Mouse (Mus musculus) layer of hippocampus, adult 2 months (tissue): Measurements from ENCODE around the gene Myl6. TPM values are rescaled to one million over a fixed set of nuclear protein-coding genes. Genes with fewer than 3 reads are reported as not detected.
A peak's percentile ranks its signal among the peaks of the same experiment; 100 is the strongest.
"Not testable (repeated sequence)": the region's sequence is repeated elsewhere in the genome, so short reads cannot be mapped to it uniquely, and the experiment has no call there.

Experiments
- DNase-seq, 2 experiments: peaks; one replicate each; pipeline ENCODE4 v3.0.0; 2022; ENCODE audit warnings: low spot score in 2 of 2
- H3K27ac ChIP-seq: fragments of 200-600 bp; 2 replicates; pipeline ENCODE4 v1.8.1; 2022
- H3K4me3 ChIP-seq: fragments of 200-600 bp; 2 replicates; pipeline ENCODE4 v1.8.1; 2022; ENCODE audit warnings: mild to moderate bottlenecking
- CTCF ChIP-seq: fragments of 200-600 bp; conservative IDR thresholded peaks from 2 replicates; pipeline ENCODE4 v1.8.1; 2022; ENCODE audit warnings: antibody characterized with exemption, mild to moderate bottlenecking, moderate library complexity
- total RNA-seq, 2 experiments: library from RNA; stranded (reverse); gene quantifications; 2 replicates each; pipeline ENCODE4 v1.2.3; 2021

Myl6 gene
- total RNA-seq, 2 experiments from 2014 or later, result 519 to 544 TPM

DNA sequence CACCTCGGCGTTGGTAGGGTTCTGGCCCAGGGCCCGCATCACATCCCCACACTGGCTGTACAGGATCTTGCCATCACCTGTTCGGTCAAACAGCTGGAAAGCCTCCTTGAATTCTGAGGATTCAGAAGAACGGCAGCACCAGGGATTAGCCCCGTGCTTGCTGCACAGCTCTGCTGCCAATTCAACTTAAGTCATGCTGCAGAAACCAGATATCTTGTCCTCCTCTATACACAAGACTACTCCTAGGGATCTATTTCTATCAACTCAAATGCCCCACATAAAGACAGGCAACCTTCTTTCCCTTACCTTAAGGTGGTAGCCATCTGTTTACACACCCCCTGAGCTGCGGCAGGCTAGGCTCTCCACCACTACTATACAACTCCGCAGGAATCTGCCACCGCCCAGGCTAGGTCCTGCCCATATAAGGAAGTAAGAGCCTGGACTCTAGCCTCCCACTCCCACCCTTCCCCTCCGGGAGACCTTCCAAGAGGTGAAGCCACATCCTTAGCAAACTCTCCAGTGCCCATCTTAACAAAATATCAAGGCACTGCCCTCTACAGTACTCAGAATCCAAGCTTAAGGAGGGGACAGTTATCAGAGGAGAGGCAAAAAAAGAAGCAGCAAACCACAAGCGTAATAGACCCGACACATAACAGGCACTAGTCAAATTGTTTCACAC, 1.2 kb downstream of the Myl6 start:
- no peak for TF ChIP-seq CTCF
- peak in 1 of 2 experiments; percentile 36 for DNase-seq
- Histone ChIP-seq H3K27ac (peak overlapping the region; percentile 96), H3K4me3 (peak overlapping the region; percentile 97)

DNA sequence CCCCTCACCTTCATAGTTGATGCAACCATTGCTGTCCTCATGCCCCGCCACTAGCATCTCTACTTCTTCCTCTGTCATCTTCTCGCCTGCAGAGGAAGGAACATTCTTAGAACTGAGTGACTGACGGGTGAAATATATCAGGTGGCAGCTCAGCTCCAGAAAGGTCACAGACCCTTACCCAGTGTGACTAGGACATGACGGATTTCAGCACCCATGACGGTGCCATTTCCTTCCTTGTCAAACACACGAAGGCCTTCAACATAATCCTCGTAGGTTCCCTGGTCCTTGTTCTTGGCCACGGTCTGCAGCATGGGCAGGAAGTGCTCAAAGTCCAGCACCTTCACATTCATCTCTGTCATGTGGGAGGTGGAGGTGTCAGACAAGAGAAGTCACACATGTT, 1.9 kb downstream of the Myl6 start:
- H3K27ac ChIP-seq, result peak overlapping the region; percentile 96
- H3K4me3 ChIP-seq, result peak overlapping the region; percentile 97
- not testable (repeated sequence) for DNase-seq

DNA sequence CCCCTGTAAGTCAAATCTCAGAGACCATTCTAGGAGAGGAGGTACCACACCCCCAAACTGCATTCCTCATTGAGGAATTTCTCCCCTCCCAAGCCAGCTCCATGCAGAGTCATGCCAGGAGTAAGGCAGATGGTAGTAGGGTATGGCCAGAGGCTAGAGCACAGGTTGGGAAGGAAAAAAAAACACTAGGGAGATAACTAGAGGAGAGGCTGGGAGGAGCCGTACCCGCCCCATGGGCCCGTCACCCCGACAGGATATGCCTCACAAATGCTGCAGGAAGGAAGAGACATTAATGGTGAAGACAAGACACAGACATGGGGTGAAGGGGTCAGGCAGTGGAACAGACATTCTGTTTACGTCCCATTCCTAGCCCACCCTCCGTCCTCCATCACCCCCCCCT, 2.5 kb downstream of the Myl6 start:
- no peak for DNase-seq
- no peak for TF ChIP-seq CTCF
- H3K4me3 ChIP-seq, result peak overlapping the region; percentile 97
- H3K27ac ChIP-seq, result peak overlapping the region; percentile 96

DNA sequence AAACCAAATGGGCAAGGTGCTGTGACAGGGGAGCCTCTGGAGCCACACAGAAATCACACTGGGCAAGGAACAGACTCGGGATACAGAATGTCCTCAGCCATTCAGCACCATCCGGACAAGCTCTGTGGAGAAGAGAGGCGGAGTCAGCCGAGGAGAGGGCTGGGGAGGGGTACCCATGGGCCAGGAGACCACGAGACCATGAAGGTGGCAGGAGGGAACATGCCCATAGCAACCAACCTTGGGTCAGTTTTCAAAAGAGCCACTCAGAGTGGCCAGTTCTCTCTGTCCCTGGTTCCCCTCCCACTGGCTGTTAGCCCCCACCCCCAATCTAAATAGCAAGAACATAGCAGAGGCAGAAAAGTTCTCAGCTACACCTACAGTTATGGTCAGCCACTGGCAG, 3.0 kb downstream of the Myl6 start:
- Histone ChIP-seq H3K27ac (peak overlapping the region; percentile 96), H3K4me3 (peak overlapping the region; percentile 97; the same call in 1 of the 2 replicates)
- no peak for TF ChIP-seq CTCF
- no peak for DNase-seq

DNA sequence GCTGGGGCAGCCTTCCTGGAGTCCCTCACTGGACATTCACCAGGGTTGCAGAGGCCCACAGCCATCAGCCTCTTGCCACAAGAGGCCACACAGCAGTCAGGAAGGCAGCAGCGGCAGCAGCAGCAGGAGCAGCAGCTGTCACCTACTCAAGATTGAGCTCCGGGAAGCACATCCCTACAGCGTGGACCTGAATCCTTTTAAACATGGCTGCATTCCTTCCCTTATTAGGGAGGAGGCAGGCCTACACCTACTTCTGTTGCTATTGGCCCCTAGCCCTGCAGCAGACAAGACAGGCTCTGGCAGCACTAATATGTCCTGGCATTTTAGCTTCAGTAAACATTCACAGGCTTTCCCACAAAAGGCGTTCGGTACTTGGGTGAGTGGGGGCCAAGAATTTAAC, 3.7 kb downstream of the Myl6 start:
- Histone ChIP-seq H3K27ac (peak overlapping the region; percentile 96), H3K4me3 (peak overlapping the region; percentile 22; the same call in 1 of the 2 replicates)
- peak in 1 of 2 experiments; percentile 35 for DNase-seq
- TF ChIP-seq CTCF, result no peak

DNA sequence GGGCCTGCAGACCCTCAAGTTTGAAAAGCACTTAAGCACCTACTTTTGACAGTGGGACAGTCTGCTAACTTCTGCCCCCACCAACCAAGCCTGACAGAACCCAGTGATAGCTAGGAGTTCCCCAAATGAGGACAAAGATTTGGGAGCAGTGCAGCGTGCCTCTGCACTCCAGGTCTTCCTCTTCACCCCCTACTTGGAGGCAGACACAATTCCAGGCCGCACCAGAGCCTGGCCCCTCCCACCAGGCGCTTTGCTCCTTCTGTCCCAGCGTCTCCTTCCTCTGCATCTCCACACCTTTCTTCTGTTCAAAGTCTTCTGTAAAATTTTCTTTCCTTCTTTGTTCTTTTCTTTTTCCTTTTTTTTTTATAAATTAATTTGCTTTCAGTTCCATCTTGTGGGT, 4.2 kb downstream of the Myl6 start:
- DNase-seq, result no peak
- Histone ChIP-seq H3K27ac (peak overlapping the region; percentile 96), H3K4me3 (peak overlapping the region; percentile 22; the same call in 1 of the 2 replicates)
- TF ChIP-seq CTCF, result no peak

DNA sequence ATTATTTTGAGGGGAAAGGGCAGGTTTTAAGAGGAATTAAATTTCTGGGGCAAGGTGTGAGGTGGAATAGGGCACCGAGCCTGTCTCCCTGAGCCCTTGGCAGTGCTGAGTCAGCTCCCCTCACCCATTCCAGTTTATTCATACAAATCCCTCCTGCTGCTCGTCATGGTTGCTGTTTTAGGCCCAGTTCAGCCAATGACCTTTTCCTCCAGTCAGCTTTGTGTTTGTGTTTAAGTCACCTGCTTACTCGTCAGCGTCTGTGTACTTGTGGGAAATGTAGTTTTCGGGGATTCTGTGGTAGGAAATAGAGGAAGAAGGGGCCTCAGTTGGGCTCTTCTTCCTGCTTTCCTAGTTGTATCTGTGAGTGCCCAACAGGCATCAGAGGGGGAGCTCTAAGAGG, 4.6 kb downstream of the Myl6 start:
- Histone ChIP-seq H3K27ac (peak overlapping the region; percentile 96), H3K4me3 (no peak overlapping the region)
- DNase-seq, result no peak
- no peak for TF ChIP-seq CTCF

DNA sequence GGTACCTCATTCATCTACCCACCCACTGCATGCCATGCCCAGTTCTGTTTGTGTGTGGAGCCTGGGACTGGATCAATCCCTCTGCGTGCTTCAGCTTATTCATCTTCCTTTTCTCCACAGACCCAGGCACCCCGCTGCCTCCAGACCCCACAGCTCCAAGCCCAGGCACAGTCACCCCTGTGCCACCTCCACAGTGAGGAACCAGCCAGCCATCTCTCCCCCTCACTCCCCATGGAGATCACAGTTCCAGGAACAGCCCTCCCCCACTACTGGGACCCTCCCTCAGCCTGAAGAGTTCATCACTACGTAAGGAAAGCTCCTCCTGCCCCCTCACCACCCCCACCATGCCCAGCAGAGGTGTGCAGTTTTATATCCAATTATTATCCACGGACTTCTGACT, 5.2 kb downstream of the Myl6 start:
- no peak for TF ChIP-seq CTCF

DNA sequence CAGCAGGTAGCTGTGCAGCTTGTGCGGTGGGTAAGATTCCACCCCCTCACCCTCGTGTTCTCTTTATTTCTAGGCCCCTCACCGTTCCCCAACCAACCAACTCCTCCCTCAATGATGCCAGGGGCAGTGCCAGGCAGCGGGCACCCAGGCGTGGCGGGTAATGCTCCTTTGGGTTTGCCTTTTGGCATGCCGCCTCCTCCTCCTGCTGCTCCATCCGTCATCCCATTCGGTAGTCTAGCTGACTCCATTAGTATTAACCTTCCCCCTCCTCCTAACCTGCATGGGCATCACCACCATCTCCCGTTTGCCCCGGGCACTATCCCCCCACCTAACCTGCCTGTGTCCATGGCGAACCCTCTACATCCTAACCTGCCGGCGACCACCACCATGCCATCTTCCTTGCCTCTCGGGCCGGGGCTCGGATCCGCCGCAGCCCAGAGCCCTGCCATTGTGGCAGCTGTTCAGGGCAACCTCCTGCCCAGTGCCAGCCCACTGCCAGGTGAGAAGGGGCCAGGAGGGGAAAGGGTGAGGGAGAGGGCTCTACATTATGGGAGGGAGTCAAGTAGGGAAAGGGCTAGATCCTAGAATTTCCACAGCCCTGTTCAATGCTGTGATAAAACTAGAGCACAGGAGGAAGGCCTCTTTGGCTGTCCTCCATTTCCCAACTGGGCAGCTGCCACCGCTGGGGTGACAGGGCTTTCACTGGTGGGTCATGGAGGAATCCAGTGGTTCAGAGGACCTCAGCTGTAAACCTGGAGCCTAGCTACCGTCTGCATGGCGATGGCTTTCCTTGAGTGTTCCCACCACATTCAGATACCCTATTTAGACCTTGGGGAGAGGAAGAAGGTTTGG, 5.9 kb downstream of the Myl6 start:
- no peak for TF ChIP-seq CTCF
- peak overlapping the region; percentile 96 for H3K27ac ChIP-seq
- H3K4me3 ChIP-seq, result no peak overlapping the region
- DNase-seq, result no peak

More for the DNA sequence above, 5.2 kb downstream of the Myl6 start:
- no peak for DNase-seq
- Histone ChIP-seq H3K27ac (peak overlapping the region; percentile 96), H3K4me3 (no peak overlapping the region)

DNA sequence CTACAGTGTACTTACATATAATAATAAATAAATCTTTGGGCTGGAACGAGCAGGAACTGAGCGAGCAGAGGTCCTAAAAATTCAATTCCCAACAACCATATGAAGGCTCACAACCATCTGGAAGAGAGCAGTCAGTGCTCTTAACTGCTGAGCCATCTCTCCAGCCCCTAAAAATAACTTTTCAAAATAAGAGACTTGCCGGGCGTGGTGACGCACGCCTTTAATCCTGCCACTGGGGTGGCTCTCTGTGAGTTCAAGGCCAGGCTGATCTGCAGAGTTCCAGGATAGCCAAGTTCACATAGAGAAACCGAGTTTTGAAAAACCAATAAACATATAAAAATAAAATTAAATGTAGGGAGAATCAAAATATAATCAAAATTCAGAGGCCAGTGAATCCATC, 7.6 kb downstream of the Myl6 start:
- Histone ChIP-seq H3K27ac (no peak overlapping the region), H3K4me3 (no peak overlapping the region)
- DNase-seq, result no peak
- TF ChIP-seq CTCF, result no peak

DNA sequence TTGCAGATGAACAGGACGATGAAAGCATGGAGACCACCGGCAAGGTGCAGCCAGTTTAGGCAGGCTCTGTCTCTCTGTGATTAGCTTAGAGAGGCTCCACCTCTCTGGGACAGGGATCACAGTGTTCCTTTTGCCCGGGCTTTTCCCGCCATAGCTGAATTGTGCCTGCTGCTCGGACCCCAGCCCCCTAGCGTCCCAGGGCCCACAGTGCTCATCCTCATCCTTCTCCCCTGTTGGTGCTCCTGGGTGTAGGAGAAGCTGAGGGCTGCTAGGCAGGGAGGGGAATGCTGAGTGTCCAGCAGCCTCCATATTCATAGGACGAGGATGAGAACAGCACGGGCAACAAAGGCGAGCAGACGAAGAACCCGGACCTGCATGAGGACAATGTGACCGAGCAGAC, 19.6 kb downstream of the Myl6 start:
- Histone ChIP-seq H3K27ac (no peak overlapping the region), H3K4me3 (no peak overlapping the region)
- no peak for TF ChIP-seq CTCF
- DNase-seq, result no peak

DNA sequence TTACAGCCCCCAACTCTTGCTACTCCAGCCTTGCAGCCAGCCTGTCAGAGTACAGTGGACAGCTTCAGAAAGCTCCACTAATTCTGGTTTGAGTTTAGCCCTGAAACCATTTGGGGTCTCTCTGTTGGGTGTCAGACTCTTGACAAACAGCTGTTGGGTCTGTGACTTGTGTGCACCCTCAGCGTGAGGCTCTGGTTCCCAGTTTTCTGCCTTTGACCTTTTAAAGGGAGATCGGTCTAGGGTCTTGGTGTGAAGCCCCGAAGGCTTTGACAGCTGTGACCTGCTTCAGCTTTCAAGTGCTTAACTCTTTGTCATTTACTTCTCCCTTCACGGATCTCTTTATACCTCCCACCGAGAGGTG, 33.7 kb downstream of the Myl6 start:
- peak overlapping the region; percentile 94 for H3K27ac ChIP-seq
- peak overlapping the region; percentile 85 for H3K4me3 ChIP-seq
- TF ChIP-seq CTCF, result no peak
- no peak for DNase-seq

DNA sequence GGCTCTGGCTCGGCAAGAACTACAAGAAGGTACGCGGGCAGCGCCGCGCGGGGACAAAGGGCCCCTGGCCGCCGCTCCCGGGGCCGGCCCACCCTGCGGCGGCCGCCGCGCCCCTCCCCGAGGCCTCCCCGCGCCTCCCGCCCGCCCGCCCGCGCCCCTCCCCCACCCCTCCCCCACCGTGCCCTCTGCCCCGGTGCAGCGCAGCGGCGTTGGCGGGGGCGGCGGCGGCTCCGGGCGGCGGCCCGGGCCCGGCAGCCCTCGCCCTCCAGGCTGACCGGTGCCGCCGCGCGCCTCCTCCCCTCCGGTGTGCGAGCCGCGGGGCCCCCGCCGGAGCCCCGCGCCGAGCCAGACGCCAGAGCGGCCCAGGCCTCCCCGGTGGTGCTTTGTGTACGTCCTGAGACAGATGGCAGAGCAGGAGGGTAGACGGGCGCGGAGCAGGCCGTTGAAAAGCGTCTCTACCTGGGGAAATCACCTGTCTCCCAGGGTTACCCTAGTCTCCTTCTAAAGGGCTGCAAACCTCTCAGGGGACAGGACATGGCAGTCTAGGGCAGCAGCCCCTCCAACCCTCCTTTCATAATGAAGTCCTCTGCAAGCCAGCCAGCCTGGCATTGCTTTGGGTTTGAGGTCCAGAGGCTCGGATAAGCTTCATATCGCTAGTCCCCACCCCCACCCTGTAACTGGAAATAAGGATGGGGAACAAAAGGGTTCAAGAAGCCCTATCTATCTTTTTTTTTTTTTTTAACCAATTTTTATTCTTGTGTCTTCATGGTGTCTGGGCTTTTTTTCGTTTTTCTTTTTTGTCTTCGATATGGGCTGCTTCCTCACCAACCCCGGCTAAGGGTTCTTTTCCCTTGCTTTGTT, 34.3 kb downstream of the Myl6 start:
- Histone ChIP-seq H3K27ac (peak overlapping the region; percentile 96), H3K4me3 (peak overlapping the region; percentile 85)
- TF ChIP-seq CTCF, result no peak
- no peak for DNase-seq
